Mouse (Mus musculus): ENCODE data around the gene Zfpl1.

DNA sequence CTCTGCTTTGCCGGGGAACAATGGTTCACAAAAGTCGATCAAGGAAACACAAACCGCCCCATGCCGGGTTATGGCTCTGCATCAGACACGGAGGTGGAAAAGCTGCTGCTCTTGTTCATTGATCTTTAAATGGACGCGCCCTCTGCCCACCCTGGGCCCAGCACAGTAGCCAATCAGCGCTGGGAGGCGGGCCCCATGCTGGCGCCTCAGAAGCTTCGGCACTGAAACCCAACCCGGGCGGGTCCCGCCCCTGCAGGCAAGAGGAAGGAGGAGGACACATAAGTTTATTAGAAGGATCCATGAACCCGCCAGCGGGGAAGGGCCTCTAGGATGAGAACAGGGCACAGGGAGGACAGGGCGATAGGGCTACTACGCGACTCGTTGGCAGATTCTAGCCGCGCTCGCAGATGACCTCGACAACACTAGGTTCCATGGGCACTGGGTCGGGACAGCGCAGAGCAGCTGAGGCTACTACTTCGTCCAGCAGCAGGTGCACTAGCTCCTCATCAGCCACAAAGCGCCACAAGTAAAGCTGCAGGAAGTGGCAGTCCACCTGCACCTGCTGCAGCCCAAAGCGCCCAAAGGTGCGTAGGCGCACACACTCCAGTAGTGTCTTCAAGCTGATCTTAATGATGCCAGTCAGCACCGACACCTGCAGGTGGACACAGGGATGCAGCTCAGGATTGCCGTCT lies 16.9 kb downstream of the Zfpl1 start, which contains the start of gene Tm7sf2:
- no peak for TF ChIP-seq ZC3H11A (IDR thresholded peaks at IDR 0.05; ENCODE audit: borderline replicate concordance, low read depth, low read length)
- TF ChIP-seq CHD2 (IDR thresholded peaks at IDR 0.05; ENCODE audit: low read depth, low read length) = no peak

Data from ES-E14 (cell line).